Mouse (Mus musculus): ENCODE data around the gene Usf2. TPM values are rescaled to one million over a fixed set of nuclear protein-coding genes. Genes with fewer than 3 reads are reported as not detected.

The Usf2 gene
- 10.2 and 11.0 TPM in 2 replicates for polyA plus RNA-seq (2015; fragmentation: Nextera tagmentation; extraction: Ambion mirVana)

GRCm38 (mm10) chr7:30956756-30957366 lies at the start of gene Usf2:
TSS of gene Usf2 (minus strand) at chr7:30956803.

DNA sequence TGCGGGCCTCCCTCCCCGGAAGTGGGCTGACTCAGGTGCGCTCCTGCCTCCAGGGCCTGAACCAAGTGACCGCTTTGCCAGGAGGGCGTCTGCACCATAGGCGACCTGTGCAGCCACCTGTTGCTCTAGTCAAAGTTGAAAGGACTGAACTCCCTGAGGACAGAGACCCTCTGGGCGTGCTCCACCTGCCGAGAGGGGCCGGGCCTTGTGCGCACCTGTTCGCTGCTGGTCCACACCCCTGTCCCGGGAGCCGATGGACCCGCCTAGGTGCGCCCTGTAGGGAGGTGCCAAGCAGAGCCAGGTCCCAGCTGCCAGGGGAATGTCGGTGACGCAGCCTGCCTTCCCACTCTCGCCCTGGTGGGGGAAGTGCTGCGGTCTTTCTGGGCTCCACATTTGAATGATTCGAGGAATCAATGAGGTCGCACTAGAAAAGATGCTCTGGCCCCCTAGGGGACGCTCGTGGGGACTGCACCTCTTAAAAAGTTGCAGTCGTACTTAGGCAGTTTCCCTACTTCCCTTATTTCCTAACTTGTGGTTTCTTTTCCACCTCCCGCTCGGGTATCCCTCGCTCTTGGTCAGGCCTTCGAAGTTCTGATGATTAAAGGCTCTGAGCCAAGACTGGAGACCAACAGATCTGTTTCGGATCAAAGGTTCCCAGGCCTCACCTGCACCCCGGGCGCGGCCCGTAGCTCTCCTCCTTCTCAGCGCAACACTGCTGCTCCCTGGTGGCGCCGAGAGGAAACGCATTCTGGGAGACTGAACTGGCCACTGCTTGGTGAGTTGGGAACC lies 17.1 kb upstream of the Usf2 start, which contains the start of gene Fam187b:
TSS of gene Fam187b (plus strand) at position 290 of the 789 bp plus-strand sequence.

DNA sequence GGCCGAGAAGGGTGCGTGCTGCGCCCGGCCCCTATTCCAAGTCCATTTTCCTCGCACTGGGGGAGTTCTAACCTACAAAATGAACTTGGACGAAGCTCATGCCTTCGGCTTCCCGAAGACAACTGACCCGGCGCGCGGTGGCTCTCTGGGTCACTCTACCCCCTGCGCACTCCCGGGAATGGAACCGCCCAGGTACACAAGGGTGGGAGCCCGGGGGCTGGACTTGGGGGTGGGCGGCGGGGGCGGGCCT lies 16.6 kb upstream of the Usf2 start, which contains the start of gene Lsr:
TSS of gene Lsr (minus strand) at position 214 of the 250 bp plus-strand sequence.

GRCm38 (mm10) chr7:30943909-30944635 lies 12.5 kb downstream of the Usf2 start, which contains the start of gene Hamp:
TSS of gene Hamp (minus strand) at chr7:30944032.

GRCm38 (mm10) chr7:30924581-30924980 lies 32.0 kb downstream of the Usf2 start, which contains the start of gene Hamp2:
TSS of gene Hamp2 (minus strand) at chr7:30924681.

DNA sequence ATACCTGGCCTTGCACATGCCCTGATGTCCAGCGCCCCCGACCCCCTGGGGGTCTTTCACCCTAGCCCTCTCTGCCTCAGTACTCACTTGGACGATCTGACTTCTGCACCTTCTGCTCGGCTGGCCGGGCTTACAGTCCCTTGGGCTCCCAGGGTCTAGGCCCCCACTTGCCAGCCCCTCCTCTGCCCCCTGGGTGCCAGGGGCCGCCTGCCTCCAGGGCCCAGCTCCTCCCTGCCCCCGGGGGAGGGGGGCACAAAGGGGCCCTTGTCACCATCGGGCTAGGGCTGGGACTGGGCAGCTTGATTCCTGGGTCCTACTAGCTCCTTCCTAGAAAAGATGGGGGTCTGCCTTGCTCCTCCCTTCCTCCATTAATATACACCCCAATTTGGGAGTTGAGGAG lies 41.9 kb downstream of the Usf2 start, which contains the start of gene Mag:
TSS of gene Mag (minus strand) at position 142 of the 400 bp plus-strand sequence.

Other genes with a start within 250 kb of the Usf2 start
- 0.13 and 0.69 TPM in 2 replicates for gene Atp4a, start 244.6 kb downstream of the Usf2 start, polyA plus RNA-seq (2015; fragmentation: Nextera tagmentation; extraction: Ambion mirVana)
- 155 and 184 TPM in 2 replicates for gene Tmem147, start 227.3 kb downstream of the Usf2 start, polyA plus RNA-seq (2015; fragmentation: Nextera tagmentation; extraction: Ambion mirVana)
- 0.12 TPM in 1 of 2 replicates, not detected in the other for gene Gapdhs, start 213.1 kb downstream of the Usf2 start, polyA plus RNA-seq (2015; fragmentation: Nextera tagmentation; extraction: Ambion mirVana)
- gene Sbsn, start 205.3 kb downstream of the Usf2 start, polyA plus RNA-seq (2015; fragmentation: Nextera tagmentation; extraction: Ambion mirVana): 13.6 and 17.0 TPM in 2 replicates
- gene Dmkn, start 193.0 kb downstream of the Usf2 start, polyA plus RNA-seq (2015; fragmentation: Nextera tagmentation; extraction: Ambion mirVana): 97.2 and 160 TPM in 2 replicates
- 135 and 161 TPM in 2 replicates for gene Krtdap, start 168.9 kb downstream of the Usf2 start, polyA plus RNA-seq (2015; fragmentation: Nextera tagmentation; extraction: Ambion mirVana)
- gene Ffar2, start 133.0 kb downstream of the Usf2 start, polyA plus RNA-seq (2015; fragmentation: Nextera tagmentation; extraction: Ambion mirVana): not detected in 2 replicates
- not detected in 2 replicates for gene Ffar3, start 100.6 kb downstream of the Usf2 start, polyA plus RNA-seq (2015; fragmentation: Nextera tagmentation; extraction: Ambion mirVana)
- gene Ffar1, start 95.2 kb downstream of the Usf2 start, polyA plus RNA-seq (2015; fragmentation: Nextera tagmentation; extraction: Ambion mirVana): not detected in 2 replicates
- gene Cd22, start 76.5 kb downstream of the Usf2 start, polyA plus RNA-seq (2015; fragmentation: Nextera tagmentation; extraction: Ambion mirVana): 0.11 TPM in 1 of 2 replicates, not detected in the other
- gene Mag, start 41.9 kb downstream of the Usf2 start, polyA plus RNA-seq (2015; fragmentation: Nextera tagmentation; extraction: Ambion mirVana): 0.31 and 0.47 TPM in 2 replicates
- gene Hamp2, start 32.1 kb downstream of the Usf2 start, polyA plus RNA-seq (2015; fragmentation: Nextera tagmentation; extraction: Ambion mirVana): not detected in 2 replicates
- not detected in 2 replicates for gene Hamp, start 12.8 kb downstream of the Usf2 start, polyA plus RNA-seq (2015; fragmentation: Nextera tagmentation; extraction: Ambion mirVana)
- gene Lsr, start 16.7 kb upstream of the Usf2 start, polyA plus RNA-seq (2015; fragmentation: Nextera tagmentation; extraction: Ambion mirVana): 43.7 and 44.9 TPM in 2 replicates
- 4.2 and 4.5 TPM in 2 replicates for gene Fam187b, start 17.0 kb upstream of the Usf2 start, polyA plus RNA-seq (2015; fragmentation: Nextera tagmentation; extraction: Ambion mirVana)
- 78.3 and 150 TPM in 2 replicates for gene Fxyd5, start 85.7 kb upstream of the Usf2 start, polyA plus RNA-seq (2015; fragmentation: Nextera tagmentation; extraction: Ambion mirVana)
- 2.0 and 2.2 TPM in 2 replicates for gene Fxyd7, start 94.7 kb upstream of the Usf2 start, polyA plus RNA-seq (2015; fragmentation: Nextera tagmentation; extraction: Ambion mirVana)
- gene Fxyd1, start 100.4 kb upstream of the Usf2 start, polyA plus RNA-seq (2015; fragmentation: Nextera tagmentation; extraction: Ambion mirVana): 610 and 619 TPM in 2 replicates
- 0.72 and 1.1 TPM in 2 replicates for gene Lgi4, start 102.5 kb upstream of the Usf2 start, polyA plus RNA-seq (2015; fragmentation: Nextera tagmentation; extraction: Ambion mirVana)
- gene Fxyd3, start 119.9 kb upstream of the Usf2 start, polyA plus RNA-seq (2015; fragmentation: Nextera tagmentation; extraction: Ambion mirVana): 300 and 316 TPM in 2 replicates
- gene Hpn, start 158.5 kb upstream of the Usf2 start, polyA plus RNA-seq (2015; fragmentation: Nextera tagmentation; extraction: Ambion mirVana): 0.76 and 1.3 TPM in 2 replicates
- 9.4 and 10.4 TPM in 2 replicates for gene Scn1b, start 170.2 kb upstream of the Usf2 start, polyA plus RNA-seq (2015; fragmentation: Nextera tagmentation; extraction: Ambion mirVana)
- gene Gramd1a, start 199.1 kb upstream of the Usf2 start, polyA plus RNA-seq (2015; fragmentation: Nextera tagmentation; extraction: Ambion mirVana): 30.1 and 32.6 TPM in 2 replicates